Mouse (Mus musculus) megakaryocyte-erythroid progenitor cell, adult 5-6 weeks (primary cell): ENCODE results near the gene Plg. TPM values are rescaled to one million over a fixed set of nuclear protein-coding genes. Genes with fewer than 3 reads are reported as not detected.

ENCODE experiments used
- ATAC-seq: replicated peaks from 2 replicates; pipeline ENCODE4 v1.8.0; 2016; ENCODE audit warnings: mild to moderate bottlenecking, inconsistent platforms; ENCODE audit not compliant: severe bottlenecking, poor library complexity, low FRiP score, low TSS enrichment
- total RNA-seq, 2 experiments: library from RNA; stranded (forward) in 1 of 2; stranded (reverse) in 1 of 2; fragments of 200-1000, 215-1000 nt in 1 of 2; fragments of >200 nt in 1 of 2; fragmentation: Nextera tagmentation in 1 of 2; gene quantifications; 2 replicates each; pipeline ENCODE4 v1.2.3; 2014 to 2017

Gene Plg
- total RNA-seq, 2 experiments from 2014 or later: not detected

DNA sequence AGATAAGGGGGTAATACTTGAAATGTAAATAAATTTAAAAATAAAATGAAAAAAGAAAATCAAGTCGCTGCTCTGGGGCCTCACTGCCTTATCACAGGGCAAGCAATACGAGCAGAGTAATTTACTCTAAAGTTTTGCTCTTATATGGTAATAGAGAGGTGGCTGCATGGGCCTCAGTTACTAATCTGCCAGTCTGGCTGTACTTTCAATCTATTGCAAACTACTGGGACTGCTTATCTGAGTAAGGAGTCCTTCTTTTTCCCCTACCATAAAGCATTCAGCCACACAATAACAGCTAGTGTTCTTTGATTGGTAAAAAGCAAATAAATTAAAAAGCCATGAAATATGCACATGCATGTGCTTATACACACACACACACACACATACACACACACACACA lies 3.2 kb downstream of the Plg start:
- ATAC-seq: no peak

DNA sequence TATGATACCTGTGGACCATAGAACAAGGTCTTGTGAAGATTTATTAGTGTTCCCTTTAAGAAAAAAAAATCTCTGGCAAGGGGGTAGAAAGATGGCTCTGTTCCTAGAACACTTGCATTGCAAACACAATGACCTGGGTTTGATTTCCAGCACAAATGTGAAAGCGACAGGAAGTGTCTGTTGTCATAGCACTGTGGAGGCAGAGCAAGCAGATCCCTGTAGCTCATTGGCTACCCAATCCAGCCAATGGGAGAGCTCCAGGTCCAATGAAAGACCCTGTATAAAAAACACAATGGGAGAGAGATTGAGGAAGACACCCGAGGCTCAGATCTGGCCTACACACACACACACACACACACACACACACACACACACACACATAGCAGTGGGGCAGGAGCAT lies 4.1 kb downstream of the Plg start:
- ATAC-seq: no peak

DNA sequence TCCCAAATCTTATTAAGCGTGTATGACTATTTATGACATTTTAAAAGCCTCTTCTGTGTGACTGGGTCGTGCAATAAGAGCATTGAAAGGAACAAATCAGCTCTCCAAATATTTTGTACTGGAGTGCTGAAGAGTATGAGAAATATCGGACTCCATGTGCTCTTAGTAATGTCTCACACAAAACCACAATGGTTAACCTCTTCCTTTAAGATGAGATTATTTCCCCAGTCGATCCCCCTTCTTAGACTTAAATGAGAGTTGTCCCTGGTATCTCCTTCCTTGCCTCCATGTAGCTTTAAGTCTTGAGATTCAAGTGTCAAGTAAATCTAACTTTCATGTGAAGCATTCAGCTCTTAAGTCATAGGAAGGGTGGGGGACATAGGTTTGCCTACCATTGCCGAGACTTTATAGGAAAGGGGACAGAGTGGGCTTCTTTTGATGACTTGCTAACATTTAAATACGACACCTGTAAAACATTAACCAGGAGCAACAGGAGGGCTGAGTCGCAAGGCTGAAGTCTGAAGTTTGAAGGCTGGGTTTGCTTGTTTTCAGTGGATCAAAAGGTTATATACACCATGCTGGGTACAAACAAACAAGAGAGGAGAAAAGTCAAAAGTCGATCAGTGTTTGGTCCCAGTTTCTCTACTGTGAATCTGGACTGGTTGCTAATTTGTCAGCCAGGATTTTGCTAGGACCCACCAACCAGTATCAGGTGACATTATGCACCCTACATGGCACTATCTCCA lies 6.8 kb downstream of the Plg start:
- ATAC-seq: 0 out of 2 replicates have a peak, but pooled peaks have one; percentile 44

DNA sequence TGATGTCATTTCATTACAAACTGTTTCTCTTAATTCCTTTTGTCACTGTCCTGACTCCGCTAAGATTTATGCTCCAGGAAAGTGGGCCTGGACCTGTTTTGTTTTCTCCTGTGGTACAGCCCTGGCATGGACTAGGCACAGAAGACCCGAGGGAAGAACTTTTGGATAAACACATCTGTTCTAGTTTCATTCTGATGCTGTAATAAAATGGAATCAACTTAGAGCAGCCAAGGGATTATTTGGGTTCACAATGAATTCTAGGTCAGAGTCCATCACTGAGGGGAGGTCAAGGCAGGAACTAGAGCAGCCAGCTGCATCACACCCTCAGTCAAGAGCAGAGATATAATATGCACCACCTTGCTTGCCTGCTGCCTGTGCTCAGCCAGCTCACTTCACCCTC lies 9.4 kb downstream of the Plg start:
- ATAC-seq: no peak

DNA sequence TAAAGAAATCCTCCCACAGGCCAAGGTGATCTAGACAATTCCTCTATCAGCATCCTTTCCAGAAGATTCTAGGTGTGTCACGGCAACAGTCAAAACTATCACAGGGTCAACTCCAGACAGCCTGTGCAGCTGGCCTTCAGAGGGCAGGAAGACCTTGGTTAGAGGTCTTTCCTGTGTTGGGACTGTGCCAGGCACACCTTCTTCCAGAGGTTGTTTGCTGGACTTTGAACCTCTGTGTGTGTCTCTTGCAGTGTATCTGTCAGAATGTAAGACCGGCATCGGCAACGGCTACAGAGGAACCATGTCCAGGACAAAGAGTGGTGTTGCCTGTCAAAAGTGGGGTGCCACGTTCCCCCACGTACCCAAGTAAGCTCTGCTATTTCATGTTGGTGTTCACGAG lies 9.8 kb downstream of the Plg start:
- no peak for ATAC-seq

DNA sequence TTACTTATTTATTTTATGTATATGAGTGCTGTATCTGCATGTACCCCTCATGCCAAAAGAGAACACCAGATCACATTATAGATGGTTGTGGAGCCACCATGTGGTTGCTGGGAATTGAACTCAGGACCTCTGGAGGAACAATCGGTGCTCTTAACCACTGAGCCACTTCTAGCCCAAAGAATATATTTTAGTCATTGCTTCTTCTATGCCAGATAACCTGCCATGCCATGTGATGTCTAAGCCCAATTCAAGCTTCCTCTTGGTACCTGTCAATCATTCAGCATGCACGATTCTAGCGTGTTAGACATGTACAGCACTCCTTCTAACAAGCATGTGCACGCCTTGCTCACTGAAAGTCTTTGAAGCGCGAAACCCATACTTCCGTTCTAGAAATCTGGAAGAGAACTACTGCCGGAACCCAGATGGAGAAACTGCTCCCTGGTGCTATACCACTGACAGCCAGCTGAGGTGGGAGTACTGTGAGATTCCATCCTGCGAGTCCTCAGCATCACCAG lies 17.8 kb downstream of the Plg start:
- ATAC-seq: no peak

DNA sequence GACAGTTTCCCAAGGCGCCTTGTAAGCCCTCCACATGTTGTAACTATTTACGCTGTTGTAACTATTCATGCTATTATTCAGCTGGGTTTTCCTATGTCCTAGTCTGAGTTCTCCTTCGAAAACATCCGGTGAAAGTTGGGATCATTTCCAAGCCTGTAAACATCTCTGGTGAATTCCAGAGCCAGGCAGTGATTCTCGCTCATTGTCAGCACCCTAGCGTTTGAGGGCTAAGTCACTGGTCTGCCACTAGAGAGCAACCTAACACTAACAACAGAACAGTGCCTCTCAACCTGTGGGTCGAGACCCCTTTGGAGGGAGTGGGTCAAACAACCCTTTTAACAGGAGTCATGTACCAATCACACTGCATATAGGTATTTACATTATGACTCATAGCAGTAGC lies 25.0 kb downstream of the Plg start:
- ATAC-seq: no peak

DNA sequence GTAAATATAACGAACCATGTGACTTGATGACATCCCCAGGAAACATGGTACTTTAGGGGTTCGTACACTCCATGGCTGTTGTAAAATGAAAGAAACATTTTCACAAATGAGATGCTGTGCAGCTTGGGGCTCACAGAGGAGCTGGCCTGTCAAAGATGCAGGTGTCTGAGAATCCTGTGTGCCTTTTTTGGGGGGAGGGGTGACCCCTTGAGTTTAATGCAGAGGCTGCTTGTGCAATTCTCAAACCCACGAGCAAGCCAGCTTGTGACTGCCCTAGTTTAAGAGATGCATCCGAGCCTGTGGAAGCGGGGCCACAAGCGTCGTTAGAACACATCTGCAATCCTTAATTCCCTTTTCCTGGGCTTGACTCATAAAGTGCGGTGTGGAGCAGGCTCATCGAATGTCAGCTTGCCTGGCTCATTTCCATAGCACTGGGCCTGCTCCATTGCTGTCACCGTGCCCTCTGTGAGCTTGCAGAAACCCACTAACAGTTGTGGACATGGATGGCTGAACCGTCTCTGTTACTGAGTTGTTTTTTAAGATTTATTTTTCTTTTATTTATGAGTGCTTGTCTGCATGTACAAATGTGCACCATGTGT lies 31.0 kb downstream of the Plg start:
- no peak for ATAC-seq

DNA sequence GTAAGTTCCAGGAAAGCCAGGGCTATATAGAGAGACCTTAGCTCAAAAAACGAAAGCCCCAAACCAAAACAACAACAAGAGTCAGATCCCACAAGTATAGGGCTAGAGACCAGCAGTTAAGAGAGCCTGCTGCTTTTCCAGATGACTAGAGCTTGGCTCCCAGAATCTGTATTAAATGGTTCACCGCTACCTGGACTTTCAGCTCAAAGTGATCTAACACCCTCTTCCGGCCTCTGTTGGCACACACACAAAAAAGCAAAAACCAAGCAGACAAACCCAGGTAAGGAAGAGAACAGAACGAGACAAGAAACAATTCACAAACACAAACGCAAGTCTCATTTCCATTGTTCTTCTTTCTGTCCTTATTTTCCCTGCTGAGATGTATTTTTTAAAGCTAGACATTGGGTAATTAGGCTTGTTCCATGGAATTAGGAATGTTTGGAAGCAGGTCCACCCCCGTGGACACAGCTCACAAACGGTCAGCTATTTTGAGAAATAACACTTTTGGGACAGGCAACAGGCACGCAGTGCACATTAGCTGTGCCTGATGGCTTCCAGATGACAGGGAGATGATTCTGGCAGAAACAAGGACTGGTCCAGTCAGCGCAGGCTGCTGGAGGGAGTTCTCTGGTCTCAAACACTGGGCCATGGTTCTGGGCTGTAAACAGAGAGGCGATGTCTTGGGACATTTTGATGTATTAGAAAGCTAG lies 33.9 kb downstream of the Plg start:
- no peak for ATAC-seq

DNA sequence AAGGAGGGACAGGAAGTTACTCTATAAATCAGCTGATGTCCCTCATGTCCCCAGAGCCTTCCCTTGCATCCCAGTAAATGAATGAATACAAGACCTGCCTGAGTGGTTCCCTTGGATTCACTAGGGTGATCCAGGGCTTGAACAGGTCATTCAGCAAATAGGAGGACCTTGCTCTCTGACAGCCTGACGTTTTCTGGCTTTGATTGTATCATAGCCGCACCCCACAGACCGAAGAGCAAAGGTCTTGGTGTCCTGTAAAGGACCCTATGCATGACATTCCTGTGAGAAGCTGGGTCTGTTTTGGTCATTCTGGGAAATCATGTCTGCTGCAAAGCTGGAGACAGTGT lies 34.5 kb downstream of the Plg start:
- ATAC-seq: no peak

DNA sequence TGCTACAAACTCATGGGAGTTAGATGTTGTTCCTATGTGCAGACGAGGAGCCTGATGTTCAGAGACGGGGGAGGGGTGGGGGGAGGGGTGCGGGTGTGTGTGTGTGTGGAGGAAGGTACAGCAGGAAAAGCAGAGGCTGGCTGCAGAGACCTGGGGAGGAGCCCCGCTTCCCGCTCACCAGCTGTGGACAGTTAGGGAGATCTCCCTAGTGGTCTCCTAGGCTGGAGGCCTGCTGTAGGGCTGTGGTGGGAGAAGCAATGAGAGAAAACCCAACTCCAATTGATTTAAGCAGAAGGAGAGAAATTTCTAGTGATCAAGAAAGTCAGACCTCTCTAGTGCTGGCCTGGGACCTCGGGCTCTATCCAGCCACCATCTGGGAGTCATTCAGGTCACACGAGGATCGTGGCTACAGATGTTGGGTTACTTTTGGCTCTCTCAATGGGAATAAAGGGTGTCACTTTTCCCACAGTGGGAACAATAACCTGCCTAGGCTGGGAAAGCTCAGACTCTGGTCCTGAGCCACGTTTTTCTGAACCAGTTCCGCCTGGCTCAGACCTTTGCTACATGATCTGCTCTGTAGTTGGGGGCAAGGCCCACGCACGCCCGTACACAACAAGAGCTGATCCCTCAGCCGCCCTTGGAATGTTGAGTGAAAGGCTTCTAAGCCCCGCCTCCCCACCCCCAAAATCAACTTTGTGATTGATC lies 36.8 kb downstream of the Plg start:
- no peak for ATAC-seq

DNA sequence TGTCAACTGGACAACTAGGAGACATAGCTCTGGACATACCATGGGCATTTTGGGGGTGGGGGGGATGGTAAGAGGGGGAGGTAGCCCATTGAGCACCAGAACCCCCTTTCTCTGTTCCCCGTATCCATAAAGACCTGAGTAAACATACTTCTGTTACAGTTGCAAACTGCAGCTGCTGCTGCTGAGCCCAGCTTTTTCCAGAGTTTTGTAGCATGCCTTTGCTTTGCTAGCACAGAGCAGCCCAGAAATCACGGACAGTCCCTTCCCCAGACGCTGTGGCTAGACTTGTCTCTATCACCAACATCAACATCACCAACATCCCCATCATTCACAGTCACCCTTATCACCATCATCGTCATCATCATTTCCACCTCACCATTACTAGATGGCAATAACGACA lies 37.3 kb downstream of the Plg start:
- no peak for ATAC-seq

DNA sequence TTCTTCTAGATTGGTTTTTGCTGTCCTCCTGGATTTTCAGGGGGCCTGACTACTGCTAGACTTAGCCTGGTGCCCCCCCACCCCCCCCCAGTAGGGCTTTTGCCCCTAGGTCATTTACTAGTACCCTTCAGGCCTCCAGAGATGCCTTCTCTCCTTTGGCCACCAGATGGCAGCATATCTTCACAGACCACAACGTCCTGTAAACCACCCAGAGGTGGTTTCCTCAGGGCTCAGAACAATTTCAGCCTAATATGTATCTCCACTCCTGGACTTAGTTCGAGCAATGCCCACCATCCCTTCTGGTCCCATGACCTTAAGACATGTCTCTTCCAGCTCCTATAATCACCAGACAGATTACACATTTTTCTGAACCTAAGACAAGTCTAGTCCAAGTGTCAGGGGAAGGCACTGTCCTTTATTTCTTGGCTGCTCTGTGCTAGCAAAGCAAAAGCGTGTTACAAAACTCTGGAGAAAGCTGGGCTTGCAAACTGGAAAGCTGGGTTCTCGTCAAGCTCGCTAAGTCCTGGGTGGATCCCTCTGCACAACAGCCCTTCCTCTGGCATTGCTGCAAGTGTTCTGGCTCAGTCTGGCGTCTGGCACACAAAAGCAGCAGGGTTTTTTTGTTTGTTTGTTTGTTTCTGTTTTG lies 38.0 kb downstream of the Plg start:
- peak; percentile 68 for ATAC-seq

DNA sequence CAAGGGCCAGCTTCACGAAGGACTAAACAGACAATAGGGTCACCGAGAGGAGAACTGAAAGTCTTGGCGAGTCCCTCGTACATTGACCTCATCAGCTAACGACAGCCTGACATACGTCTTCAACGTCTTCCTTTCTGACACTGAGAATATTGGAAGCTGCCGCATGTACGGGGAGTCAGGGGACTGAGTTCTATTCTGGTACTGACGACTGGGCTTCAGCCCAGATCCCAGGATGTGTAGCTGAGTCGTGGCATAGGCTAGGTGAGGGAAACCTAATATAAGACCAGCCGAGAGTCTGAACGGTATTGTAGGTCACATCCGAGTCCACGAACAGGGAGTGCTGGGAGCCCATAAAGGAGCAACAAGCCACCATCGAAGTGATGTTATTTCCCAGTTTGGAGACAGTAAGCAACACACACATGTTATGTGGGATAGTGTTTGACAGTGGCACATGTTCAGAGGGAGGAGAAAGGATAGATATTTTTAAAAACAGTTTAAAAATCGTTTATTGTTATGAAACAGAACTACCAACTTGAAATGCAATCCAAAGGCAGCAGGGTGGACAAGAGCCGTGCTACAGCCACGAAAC lies 41.2 kb downstream of the Plg start:
- no peak for ATAC-seq

DNA sequence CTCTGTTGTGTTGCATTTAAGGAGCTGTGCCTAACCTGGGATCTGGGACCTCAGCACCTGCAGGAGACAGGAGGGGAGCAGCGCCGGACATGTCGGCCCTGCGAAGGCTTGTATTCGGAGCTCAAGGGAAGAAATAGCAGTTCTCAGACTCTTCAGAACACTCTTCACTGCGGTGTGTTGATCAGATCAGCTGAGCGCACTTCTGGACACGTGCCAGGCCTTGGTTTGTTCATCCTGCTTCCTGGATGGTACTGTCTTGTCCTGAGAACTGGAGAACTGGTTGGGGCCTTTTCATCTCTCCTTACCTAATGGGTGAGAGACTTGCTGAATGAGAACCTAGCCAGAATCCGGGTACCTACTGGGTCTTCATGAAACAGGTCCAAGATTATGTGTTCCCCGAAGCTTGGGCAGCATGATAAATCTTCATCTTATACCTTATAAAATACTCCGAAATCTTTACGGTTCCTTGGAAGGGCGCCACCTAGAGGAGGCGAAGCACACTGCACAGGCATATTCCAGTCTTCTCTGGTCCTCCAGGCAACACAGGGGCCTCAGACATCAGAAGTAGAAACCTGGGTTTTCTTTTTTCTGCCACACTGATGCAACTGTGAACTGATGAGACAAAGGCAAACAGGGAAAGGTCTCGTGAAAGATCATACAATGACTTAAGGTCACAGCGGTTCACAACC lies 42.6 kb downstream of the Plg start:
- peak; percentile 54; the same call in 1 of the 2 replicates for ATAC-seq

DNA sequence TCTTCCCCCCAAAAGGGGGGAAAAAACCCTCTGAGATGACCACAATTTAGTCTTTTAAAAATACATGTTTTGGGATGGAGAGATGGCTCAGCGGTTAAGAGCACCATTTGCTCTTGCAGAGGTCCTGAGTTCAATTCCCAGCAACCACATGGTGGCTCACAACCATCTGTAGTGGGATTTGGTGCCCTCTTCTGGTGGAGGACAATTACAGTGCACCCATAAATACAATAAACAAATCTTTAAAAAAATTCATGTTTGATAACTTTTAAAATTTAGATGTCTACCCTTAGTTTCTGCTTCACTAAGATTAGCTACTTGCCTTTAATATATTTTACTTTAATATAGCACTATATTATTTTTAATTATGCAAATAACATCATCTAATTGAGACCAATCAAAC lies 43.7 kb downstream of the Plg start:
- no peak for ATAC-seq

DNA sequence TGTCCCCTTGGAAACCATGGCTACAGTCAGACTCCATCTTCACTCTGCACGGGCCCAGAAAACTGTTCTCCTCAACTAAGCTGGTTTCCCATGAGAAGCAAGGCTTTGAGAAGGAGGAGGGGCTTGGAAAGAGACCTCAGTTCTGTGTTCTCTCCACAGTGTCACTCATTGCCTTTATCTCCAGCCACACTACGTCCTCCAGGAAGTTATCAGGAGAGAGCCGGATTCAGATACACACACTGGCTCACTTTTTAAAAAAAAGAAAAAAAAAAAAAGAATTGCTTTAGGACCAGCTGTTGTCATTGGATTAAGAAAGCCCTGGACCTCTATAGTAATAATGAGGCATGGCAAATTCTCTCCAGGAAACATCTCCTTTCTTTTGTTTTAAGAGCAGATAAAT lies 48.7 kb downstream of the Plg start:
- ATAC-seq: peak; percentile 99

DNA sequence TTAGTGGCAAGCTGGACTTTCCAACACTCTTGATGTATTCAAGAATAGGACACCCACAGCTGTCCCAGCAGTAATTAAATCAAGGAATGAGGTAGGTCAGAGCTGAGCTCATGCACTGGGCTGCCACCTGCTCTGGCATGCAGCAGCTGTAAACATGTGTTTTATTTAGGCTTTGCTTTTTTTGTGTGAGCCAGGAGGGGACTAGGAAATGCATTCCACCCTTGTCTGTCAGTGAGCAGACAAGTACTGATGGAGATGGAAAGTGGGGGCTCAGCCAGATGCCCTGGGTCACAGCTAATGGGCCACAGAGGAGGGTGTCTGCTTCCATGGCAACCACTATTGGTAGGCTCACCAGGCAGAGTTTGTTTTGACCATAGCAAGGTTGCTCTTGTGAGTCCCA lies 50.0 kb downstream of the Plg start:
- no peak for ATAC-seq

DNA sequence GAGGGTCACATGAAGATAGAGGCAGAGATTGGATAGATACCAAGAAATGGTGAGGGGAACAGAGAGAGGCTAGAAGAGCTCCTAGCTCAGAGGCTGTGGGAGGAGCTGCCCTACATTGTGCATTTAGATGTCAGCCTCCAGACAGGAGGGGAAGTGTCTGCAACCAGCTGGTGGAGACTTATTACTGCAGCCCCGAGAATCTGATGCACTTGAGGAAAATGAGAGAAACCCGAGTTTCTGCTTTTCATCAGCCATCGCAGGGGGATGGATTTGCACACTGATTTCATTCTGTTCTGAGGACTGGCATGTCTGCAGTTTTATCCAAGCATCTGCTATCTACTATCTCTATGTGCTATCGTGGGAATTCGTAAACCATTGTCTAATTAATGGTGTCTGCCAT lies 53.3 kb downstream of the Plg start:
- no peak for ATAC-seq
